Mouse (Mus musculus): ENCODE results near the gene Krcc1.

- TF ChIP-seq CTCF (IDR thresholded peaks at IDR 0.05; ENCODE audit: control insufficient read depth, insufficient read depth, low read length) = no peak
- no peak for TF ChIP-seq POLR2A (IDR thresholded peaks at IDR 0.05; ENCODE audit: borderline replicate concordance, control insufficient read depth, low read depth, low read length)
Measured at GRCm38 (mm10) chr6:71243258-71243657, 28.2 kb upstream of the Krcc1 start.
